Mouse (Mus musculus) 416B (cell line): Measurements from ENCODE around the gene Pnkp.

Experiments
- DNase-seq: peaks from one replicate; pipeline ENCODE4 v3.0.0; 2011; ENCODE audit warnings: low read depth

Pnkp gene

GRCm38 (mm10) chr7:44828706-44829105, 28.2 kb upstream of the Pnkp start:
- no peak for DNase-seq

DNA sequence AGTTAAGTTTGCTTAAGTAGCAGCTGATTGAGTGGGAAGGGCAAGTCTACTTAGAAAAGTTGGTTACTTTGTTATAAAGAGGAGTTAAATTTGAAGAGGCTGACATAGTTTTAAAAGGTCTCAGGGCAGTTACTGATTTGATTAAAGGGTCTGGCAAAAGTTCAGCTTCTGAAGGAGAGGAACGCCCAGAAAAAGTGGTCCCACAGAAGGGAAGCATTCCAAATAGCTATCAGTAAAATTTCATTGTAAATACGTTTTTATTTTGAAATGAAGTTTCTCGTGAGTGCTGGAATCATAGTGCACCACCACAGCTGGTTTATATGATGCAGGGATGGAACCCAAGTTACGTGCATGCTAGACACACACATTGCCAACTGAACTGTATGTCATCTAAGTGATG, 24.2 kb upstream of the Pnkp start:
- no peak for DNase-seq

- DNase-seq, result no peak
These were observed 21.4 kb upstream of the Pnkp start for GRCm38 (mm10) chr7:44835373-44836015.

- DNase-seq, result no peak
These were observed 20.9 kb upstream of the Pnkp start for GRCm38 (mm10) chr7:44836016-44836404.

GRCm38 (mm10) chr7:44836423-44837053, 20.4 kb upstream of the Pnkp start:
- DNase-seq, result no peak

GRCm38 (mm10) chr7:44838073-44838472, 18.9 kb upstream of the Pnkp start:
- no peak for DNase-seq

- DNase-seq, result no peak
These were observed 17.8 kb upstream of the Pnkp start for GRCm38 (mm10) chr7:44839171-44839490.

DNA sequence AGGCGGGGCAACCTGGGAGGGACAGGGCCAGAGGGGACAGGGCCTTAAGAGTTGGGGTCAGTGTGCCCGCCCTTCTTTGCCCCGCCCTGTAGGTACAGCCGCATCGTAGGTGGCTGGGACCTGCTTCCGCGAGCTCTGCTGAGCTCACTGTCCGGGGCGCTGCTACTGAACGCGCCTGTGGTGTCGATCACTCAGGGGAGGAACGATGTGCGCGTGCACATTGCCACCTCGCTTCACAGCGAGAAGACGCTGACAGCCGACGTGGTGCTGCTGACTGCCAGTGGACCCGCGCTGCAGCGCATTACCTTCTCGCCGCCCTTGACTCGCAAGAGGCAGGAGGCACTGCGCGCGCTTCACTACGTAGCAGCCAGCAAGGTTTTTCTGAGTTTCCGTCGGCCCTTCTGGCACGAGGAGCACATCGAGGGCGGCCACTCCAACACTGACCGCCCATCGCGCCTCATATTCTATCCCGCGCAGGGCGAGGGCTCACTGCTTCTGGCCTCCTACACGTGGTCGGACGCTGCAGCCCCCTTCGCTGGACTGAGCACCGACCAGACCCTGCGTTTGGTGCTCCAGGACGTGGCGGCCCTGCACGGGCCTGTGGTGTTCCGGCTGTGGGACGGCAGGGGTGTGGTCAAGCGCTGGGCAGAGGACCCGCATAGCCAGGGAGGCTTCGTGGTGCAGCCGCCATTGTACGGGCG, 17.3 kb upstream of the Pnkp start:
- no peak for DNase-seq

GRCm38 (mm10) chr7:44840426-44840825, 16.5 kb upstream of the Pnkp start:
- DNase-seq, result no peak

DNA sequence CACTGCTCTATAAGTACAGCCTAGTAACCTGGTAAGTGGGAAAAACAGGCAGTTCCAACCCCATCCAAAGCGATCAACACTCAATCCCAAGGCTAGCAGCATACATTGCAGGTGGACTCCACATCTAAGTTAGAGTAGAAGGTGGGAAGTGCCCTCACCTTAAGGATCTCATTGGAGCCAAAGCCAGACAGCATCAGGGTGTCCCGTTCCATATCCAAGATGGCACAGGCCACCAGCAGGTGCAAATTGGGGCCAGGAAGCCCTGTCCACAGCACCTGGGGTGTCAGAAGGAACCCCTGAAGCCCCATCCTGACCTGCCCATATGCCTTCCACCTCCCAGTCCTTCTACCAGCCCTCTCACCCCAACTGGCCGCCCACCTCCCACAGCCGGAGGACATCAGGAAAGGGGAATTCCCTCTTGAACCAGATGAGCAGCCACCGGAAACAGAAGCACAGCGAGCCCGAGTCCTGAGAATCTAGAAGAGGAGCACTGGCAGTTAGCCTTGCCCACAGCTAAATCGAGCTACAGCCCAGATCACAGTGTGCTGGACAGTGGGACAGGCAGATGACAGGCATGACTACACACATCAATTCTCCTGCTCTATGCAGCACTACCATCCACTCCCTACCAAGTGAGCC, 15.0 kb upstream of the Pnkp start:
- DNase-seq, result no peak

DNA sequence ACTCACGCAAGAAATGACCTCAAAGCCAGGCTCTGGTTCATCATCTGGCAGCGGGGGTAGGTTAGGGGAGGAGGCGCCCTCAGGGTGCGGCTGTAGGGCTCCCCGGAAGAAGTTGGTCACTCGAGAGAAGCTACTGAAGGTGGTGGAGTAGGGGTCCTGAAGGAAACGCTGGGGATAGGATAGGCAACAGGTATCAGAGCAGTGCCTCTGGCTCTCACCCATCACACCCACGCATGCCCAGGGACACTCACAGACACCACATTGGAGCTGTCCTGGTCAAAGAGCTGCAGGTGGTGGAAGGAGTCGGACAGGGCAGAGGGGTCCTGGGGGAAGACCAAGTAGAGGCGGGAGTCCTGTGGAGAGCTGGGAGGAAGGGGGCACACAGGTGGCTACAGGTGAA, 11.9 kb upstream of the Pnkp start:
- DNase-seq, result no peak

DNA sequence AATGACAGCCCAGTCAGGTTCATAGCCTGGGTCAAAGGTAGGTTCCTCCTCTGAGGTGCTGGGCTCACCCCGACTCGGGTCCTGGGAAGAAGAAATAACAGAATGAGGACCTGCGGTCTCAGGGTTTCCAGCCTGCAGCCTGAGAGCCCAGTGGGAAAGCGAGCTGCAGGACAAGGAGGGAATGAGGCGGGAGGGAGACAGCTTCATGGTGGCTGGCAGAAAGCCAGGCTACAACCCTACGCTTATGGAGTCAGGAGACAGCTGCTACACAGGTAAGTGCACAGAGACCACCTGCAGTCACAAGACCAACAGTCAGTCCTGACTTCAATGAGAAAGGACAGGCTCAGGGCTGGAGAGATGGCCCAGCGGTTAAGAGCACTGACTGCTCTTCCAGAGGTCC, 10.1 kb upstream of the Pnkp start:
- no peak for DNase-seq

DNA sequence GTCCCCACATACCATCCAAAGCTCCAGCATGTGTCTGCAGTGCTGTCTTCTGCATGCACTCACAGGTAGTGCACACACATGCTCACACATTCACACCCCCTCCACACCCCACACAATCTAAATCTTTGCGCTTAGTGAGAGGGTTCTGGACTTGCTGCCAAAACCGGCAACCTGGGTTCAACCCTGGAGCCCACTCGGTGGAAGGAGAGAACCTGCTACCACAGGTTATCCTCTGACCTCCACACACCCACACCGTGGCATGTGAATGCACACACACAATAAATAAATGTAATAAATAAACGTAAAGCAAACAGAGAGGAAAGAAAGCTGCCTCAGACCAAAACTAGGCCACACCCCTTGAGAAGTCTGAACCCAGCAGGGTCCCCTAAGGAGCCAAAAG, 9.2 kb upstream of the Pnkp start:
- DNase-seq, result no peak

- DNase-seq, result peak; percentile 100
These were observed 8.2 kb upstream of the Pnkp start, which contains the start of the genes Akt1s1 and Tbc1d17 for GRCm38 (mm10) chr7:44848561-44849415. Gene Akt1s1 (plus strand): TSS chr7:44848991. Gene Tbc1d17 (minus strand): TSS chr7:44849079.

DNA sequence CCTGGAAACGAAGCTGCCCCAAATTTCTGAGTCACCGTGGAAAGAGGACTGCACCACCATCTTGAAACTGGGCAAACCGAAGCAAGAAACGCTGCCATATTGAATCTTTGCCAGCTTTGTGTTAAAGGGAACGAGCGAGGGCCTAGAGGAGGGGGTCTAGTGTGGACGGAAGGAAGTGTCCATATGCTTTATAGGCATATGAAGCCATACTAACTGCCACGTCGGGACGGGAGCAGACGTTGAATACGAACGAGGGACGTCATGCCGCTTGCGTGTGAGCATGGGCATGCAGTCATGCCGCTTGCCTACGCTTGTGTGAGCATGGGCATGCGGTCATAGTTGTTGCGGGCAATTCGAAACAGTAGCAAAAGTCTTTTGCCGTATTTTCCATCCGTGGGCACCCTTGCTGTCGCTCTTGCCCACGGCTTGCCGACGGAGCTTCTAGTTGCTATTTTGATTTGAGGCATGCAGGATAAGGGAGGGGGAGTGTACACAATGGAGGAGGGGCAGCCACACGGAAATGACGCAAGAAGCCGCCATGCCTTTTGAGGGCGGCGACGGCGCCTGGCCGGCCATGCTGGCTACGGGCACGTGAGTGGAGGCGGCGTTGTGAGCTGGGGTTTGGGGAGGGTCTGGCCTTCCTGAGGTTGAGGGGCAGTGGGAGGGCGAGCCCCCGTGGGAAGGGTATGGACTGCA, 7.4 kb upstream of the Pnkp start:
- peak; percentile 99 for DNase-seq

GRCm38 (mm10) chr7:44850146-44850545, 6.8 kb upstream of the Pnkp start:
- peak; percentile 79 for DNase-seq

GRCm38 (mm10) chr7:44850789-44851624, 5.9 kb upstream of the Pnkp start:
- DNase-seq, result peak; percentile 62

DNA sequence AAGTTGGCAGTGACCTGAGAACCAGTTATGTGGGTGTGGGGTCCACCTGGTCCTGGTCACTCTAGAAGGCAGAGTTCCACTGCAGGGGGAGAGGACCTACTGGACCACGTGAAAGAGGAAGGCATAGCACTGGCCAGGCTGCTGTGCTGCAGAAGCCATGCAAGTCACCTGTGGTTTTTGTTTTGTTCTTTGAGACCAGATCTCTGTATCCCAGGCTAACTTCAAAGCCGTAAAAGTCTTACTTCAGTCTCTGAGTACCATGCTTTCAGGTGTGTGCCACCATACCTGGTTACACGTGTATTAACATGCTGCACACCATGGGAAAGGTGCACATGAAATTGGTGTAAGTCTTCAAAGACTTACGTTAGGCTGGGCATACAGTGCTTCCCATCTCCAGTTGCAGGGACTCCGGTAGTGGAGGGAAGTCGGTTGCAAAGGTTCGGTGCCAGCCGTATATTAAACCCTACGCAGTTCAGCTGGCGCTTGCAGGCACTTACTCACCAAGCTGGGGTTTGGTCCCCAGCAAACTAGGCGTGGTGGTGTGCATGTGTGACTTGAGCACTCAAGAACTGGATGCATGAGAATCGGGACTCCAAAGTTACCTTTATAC, 5.2 kb upstream of the Pnkp start:
- no peak for DNase-seq

- DNase-seq, result no peak
These were observed 4.5 kb upstream of the Pnkp start for GRCm38 (mm10) chr7:44852259-44853027.
